ENCODE assay signal across 8 mouse cellular contexts in the genomic region with DNA sequence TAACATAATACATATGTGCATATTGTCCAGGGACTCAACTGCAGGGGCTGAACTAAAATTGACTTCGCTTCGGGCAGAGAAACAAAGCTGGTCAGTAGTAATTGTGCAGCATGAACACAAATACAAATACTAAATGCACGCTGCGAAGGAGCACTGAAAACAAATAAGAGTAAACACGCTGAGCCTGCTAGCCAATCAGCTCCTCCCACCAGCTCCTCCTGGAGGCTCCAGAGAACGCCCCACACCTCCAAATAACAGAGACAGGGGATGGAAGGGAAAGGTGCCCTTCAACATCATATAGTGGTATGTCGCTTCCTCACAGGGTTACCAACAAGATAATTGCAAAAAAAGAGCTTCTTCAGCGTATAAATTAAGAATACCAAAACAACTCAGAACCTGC.
DNase-seq lines count a peak whose midpoint lies in the region; ATAC-seq lines count a peak whose summit lies in the region.

No protein-coding gene starts in this region.

- H3K36me3 ChIP-seq in heart, embryonic 14.5 days (ENCODE audit: control insufficient read depth, insufficient read depth, low read length) = no peaks in the 10 kb centered on the region
- no peaks in the 10 kb centered on the region for H3K36me3 ChIP-seq in heart, embryonic 15.5 days
- no peaks in the 10 kb centered on the region for H3K36me3 ChIP-seq in neural tube, embryonic 13.5 days

- peak overlapping the region; percentile 68 for H3K9ac ChIP-seq in heart, embryonic 14.5 days (ENCODE audit: low read length)
- peak overlapping the region; percentile 39; the same call in 1 of the 2 replicates for H3K9ac ChIP-seq in heart, embryonic 15.5 days
- H3K9ac ChIP-seq in neural tube, embryonic 13.5 days = peak overlapping the region; percentile 76

- no peak for DNase-seq in heart, postnatal 4 days
- peak; percentile 68 to 70 for DNase-seq in cerebellum, postnatal 10 days
- peak; percentile 36 to 56 for DNase-seq in left cerebral cortex, postnatal 10 days (ENCODE audit: extremely low spot score in 1 of 2, low spot score in 2 of 2)
- no peak for DNase-seq in urinary bladder, adult 2 months (ENCODE audit: low spot score)

- no peak for ATAC-seq in heart, embryonic 14.5 days (ENCODE audit: insufficient number of reproducible peaks, insufficient read depth, low FRiP score, low read depth)
- no peak for ATAC-seq in heart, embryonic 15.5 days (replicated peaks; ENCODE audit: insufficient number of reproducible peaks, insufficient read depth, low FRiP score, low read depth)
- ATAC-seq in neural tube, embryonic 13.5 days (ENCODE audit: low read depth) = peak; percentile 57
- ATAC-seq in monocyte, adult 5-6 weeks (replicated peaks; ENCODE audit: insufficient number of reproducible peaks, low FRiP score, low TSS enrichment, poor library complexity, severe bottlenecking) = no peak

- peak overlapping the region in 1 of 2 experiments; percentile 32; a peak in 2 of 4 replicates for H3K4me3 ChIP-seq in heart, embryonic 14.5 days (ENCODE audit: control insufficient read depth in 1 of 2, insufficient read depth in 1 of 2, low read depth in 1 of 2, low read length in 2 of 2)
- peak overlapping the region; percentile 40 for H3K4me3 ChIP-seq in heart, embryonic 15.5 days
- H3K4me3 ChIP-seq in neural tube, embryonic 13.5 days = peak overlapping the region; percentile 34

- peaks cover 22 to 55% of the 10 kb centered on the region in 2 experiments for H3K4me1 ChIP-seq in heart, embryonic 14.5 days (ENCODE audit: control insufficient read depth in 2 of 2, insufficient read depth in 2 of 2, low read length in 2 of 2)
- H3K4me1 ChIP-seq in heart, embryonic 15.5 days (replicated peaks) = peaks cover 55% of the 10 kb centered on the region
- peaks cover 67% of the 10 kb centered on the region for H3K4me1 ChIP-seq in neural tube, embryonic 13.5 days (replicated peaks)

- no peaks in the 10 kb centered on the region for H3K9me3 ChIP-seq in heart, embryonic 14.5 days (ENCODE audit: control insufficient read depth, low read length)
- H3K9me3 ChIP-seq in heart, embryonic 15.5 days (replicated peaks) = no peaks in the 10 kb centered on the region
- H3K9me3 ChIP-seq in neural tube, embryonic 13.5 days = no peaks in the 10 kb centered on the region

- H3K27me3 ChIP-seq in heart, embryonic 14.5 days (ENCODE audit: control insufficient read depth, insufficient read depth, low read length) = no peaks in the 10 kb centered on the region
- no peaks in the 10 kb centered on the region for H3K27me3 ChIP-seq in heart, embryonic 15.5 days
- no peaks in the 10 kb centered on the region for H3K27me3 ChIP-seq in neural tube, embryonic 13.5 days

- intact Hi-C loops in left cerebral cortex, postnatal 10 days (cut with DNase I) = loop anchor here (5.0 kb wide), 1 partner anchor 1420 kb away; no protein-coding TSS in a partner anchor

- peak overlapping the region; percentile 75 for H3K4me2 ChIP-seq in heart, embryonic 14.5 days (ENCODE audit: low read length)
- peak overlapping the region; percentile 70 for H3K4me2 ChIP-seq in heart, embryonic 15.5 days
- peak overlapping the region; percentile 64 for H3K4me2 ChIP-seq in neural tube, embryonic 13.5 days

- peak overlapping the region; percentile 92 to 98 for H3K27ac ChIP-seq in heart, embryonic 14.5 days (replicated peaks in 1 of 2; ENCODE audit: control insufficient read depth in 1 of 2, insufficient read depth in 1 of 2, low read depth in 2 of 2, low read length in 2 of 2)
- H3K27ac ChIP-seq in heart, embryonic 15.5 days = peak overlapping the region; percentile 96
- peak overlapping the region; percentile 96 for H3K27ac ChIP-seq in neural tube, embryonic 13.5 days (replicated peaks)

- 36% methylated on average over 8 of the region's 8 CpGs for WGBS in heart, embryonic 14.5 days
- WGBS in heart, embryonic 15.5 days = 35% methylated on average over 8 of the region's 8 CpGs
- 15% methylated on average over 8 of the region's 8 CpGs for WGBS in neural tube, embryonic 13.5 days

Comparison
In these comparisons a context has a peak if more than half of its experiments do, and no peak if none do; other contexts are left out.
1. DNase-seq: peak in cerebellum, postnatal 10 days (2 of 2) and left cerebral cortex, postnatal 10 days (2 of 2); none in heart, postnatal 4 days (single experiment) and urinary bladder, adult 2 months (single experiment).
2. Peak in every context shown above with its lines, with median percentiles within 50 percentile points of each other: H3K27ac ChIP-seq, H3K4me2 ChIP-seq and H3K9ac ChIP-seq.